ENCODE assay signal across 19 mouse cellular contexts in the genomic region with DNA sequence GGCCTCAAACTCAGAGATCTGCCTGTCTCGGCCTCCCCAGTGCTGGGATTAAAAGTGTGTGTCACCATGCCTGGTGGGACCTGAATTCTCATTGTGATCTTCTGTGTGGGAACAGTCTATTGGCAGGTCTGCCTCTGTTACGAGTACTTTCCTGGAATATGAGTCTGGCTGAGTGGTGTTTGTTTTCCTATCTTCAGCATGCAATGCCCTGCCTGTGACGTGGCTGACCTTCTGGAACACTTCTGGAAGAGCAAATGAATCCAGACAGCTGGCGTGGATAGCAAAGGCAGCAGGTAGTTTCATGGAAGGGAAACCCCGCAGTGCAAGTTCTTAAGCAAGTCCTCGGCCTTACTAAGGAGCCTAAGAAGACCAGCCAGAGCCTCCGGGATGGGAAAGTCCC. TPM values are rescaled to one million over a fixed set of nuclear protein-coding genes. Genes with fewer than 3 reads are reported as not detected.
A peak's percentile ranks its signal among the peaks of the same experiment; 100 is the strongest.
DNase-seq lines count a peak whose midpoint lies in the region; ATAC-seq and TF ChIP-seq lines count a peak whose summit lies in the region.
"Had no signal": no experiment of that assay in that cellular context is flagged by ENCODE, and none has a peak within 500 bp of the region (broad histone marks: within the 10 kb centered on the region; RNA-seq: fewer than 3 reads in every experiment).

No protein-coding gene starts in this region.

- no peaks in the 10 kb centered on the region for H3K27me3 ChIP-seq in hindbrain, postnatal 0 days (ENCODE audit: insufficient read depth, low read length)
- H3K27me3 ChIP-seq in hindbrain, embryonic 12.5 days, result peaks cover 6% of the 10 kb centered on the region; the same call in 1 of the 2 replicates
- no peaks in the 10 kb centered on the region for H3K27me3 ChIP-seq in cerebellum, adult 2 months (ENCODE audit: control insufficient read depth, insufficient read depth, low read length)
- H3K27me3 ChIP-seq: CH12.LX; hindbrain, embryonic 13.5 days; intestine, embryonic 15.5 days; lung, embryonic 15.5 days had no signal

- TF ChIP-seq POLR2A in cerebellum, adult 2 months (IDR thresholded peaks at IDR 0.05; ENCODE audit: borderline replicate concordance, insufficient read depth, low read length), result no peak

- H3K4me3 ChIP-seq in hindbrain, postnatal 0 days (ENCODE audit: low read length), result no peak overlapping the region
- no peak overlapping the region for H3K4me3 ChIP-seq in hindbrain, embryonic 12.5 days
- H3K4me3 ChIP-seq in cerebellum, adult 2 months (replicated peaks; ENCODE audit: insufficient read depth, low read depth, low read length), result no peak overlapping the region
- H3K4me3 ChIP-seq: hindbrain, embryonic 13.5 days; intestine, embryonic 15.5 days; layer of hippocampus, adult 2 months; limb, embryonic 10.5 days; lung, embryonic 15.5 days had no signal

- H3K9me3 ChIP-seq in hindbrain, postnatal 0 days (ENCODE audit: low read length), result no peaks in the 10 kb centered on the region
- no peaks in the 10 kb centered on the region for H3K9me3 ChIP-seq in hindbrain, embryonic 12.5 days (replicated peaks)
- H3K9me3 ChIP-seq: G1E; intestine, embryonic 15.5 days; limb, embryonic 10.5 days; lung, embryonic 15.5 days had no signal

- 60% methylated on average over 7 of the region's 7 CpGs for WGBS in hindbrain, postnatal 0 days
- WGBS in hindbrain, embryonic 12.5 days, result 61% methylated on average over 7 of the region's 7 CpGs
- 66% methylated on average over 7 of the region's 7 CpGs for WGBS in cerebellum, adult 2 months

- H3K4me2 ChIP-seq in hindbrain, postnatal 0 days (ENCODE audit: low read depth, low read length), result no peak overlapping the region
- H3K4me2 ChIP-seq in hindbrain, embryonic 12.5 days (replicated peaks), result no peak overlapping the region
- H3K4me2 ChIP-seq: hindbrain, embryonic 13.5 days; intestine, embryonic 15.5 days; liver, embryonic 11.5 days; lung, embryonic 15.5 days; midbrain, embryonic 11.5 days had no signal

- no peaks in the 10 kb centered on the region for H3K36me3 ChIP-seq in hindbrain, postnatal 0 days (ENCODE audit: insufficient read depth, low read length)
- no peaks in the 10 kb centered on the region for H3K36me3 ChIP-seq in hindbrain, embryonic 12.5 days
- H3K36me3 ChIP-seq: G1E; hindbrain, embryonic 13.5 days; intestine, embryonic 15.5 days; limb, embryonic 10.5 days; lung, embryonic 15.5 days had no signal

- H3K4me1 ChIP-seq in hindbrain, postnatal 0 days (ENCODE audit: insufficient read depth, low read length), result no peaks in the 10 kb centered on the region
- H3K4me1 ChIP-seq in hindbrain, embryonic 12.5 days, result peaks cover 4% of the 10 kb centered on the region; the same call in 1 of the 2 replicates
- no peaks in the 10 kb centered on the region for H3K4me1 ChIP-seq in cerebellum, adult 2 months (ENCODE audit: control insufficient read depth, insufficient read depth, low read length)
- H3K4me1 ChIP-seq: limb, embryonic 10.5 days; lung, embryonic 15.5 days had no signal

- no peak overlapping the region for H3K9ac ChIP-seq in hindbrain, postnatal 0 days (replicated peaks; ENCODE audit: low read length)
- no peak overlapping the region for H3K9ac ChIP-seq in hindbrain, embryonic 12.5 days
- H3K9ac ChIP-seq: hindbrain, embryonic 13.5 days; intestine, embryonic 15.5 days; lung, embryonic 15.5 days had no signal

- no peak for ATAC-seq in hindbrain, postnatal 0 days
- no peak for ATAC-seq in hindbrain, embryonic 12.5 days (ENCODE audit: low FRiP score)

- no peak for TF ChIP-seq CTCF in hindbrain, postnatal 0 days (IDR thresholded peaks at IDR 0.05; ENCODE audit: low read depth)
- no peak for TF ChIP-seq CTCF in cerebellum, adult 2 months (IDR thresholded peaks at IDR 0.05; ENCODE audit: borderline replicate concordance, insufficient read depth, low read depth, low read length)

- no peak overlapping the region for H3K27ac ChIP-seq in hindbrain, postnatal 0 days
- H3K27ac ChIP-seq in hindbrain, embryonic 12.5 days, result no peak overlapping the region
- no peak overlapping the region for H3K27ac ChIP-seq in cerebellum, adult 2 months (ENCODE audit: insufficient read depth, low read length)
- H3K27ac ChIP-seq: hindbrain, embryonic 13.5 days; intestine, embryonic 15.5 days; layer of hippocampus, adult 2 months; limb, embryonic 10.5 days; lung, embryonic 15.5 days; macrophage had no signal

- peak; percentile 18 for DNase-seq in cerebellum, adult 9-11 months
- DNase-seq in cerebellum, postnatal 4 days (ENCODE audit: low spot score in 2 of 2), result no peak
- DNase-seq in hindbrain, postnatal 0 days (ENCODE audit: low spot score), result peak; percentile 22
- DNase-seq in Muller cell, postnatal 12 days (ENCODE audit: inconsistent ontology term), result peak; percentile 22
- peak; percentile 16 for DNase-seq in ZHBTc4 (ENCODE audit: low read depth, low spot score)
- DNase-seq in retina, embryonic 14.5 days (ENCODE audit: low spot score), result no peak
- no peak for DNase-seq in cerebellum, adult 2 months

RNA-seq across cellular contexts. Expression of gene Npl, which starts 9.9 kb away (rescaled TPM):
- 7.3 and 9.4 TPM in 2 replicates for total RNA-seq in hindbrain, postnatal 0 days (2014; rRNA removed)
- polyA plus RNA-seq in hindbrain, postnatal 0 days (2015; fragmentation: Nextera tagmentation; extraction: Ambion mirVana), result 18.3 and 20.2 TPM in 2 replicates
- polyA plus RNA-seq in hindbrain, embryonic 12.5 days (2016; fragmentation: Nextera tagmentation; extraction: Ambion mirVana), result 14.4 and 14.7 TPM in 2 replicates
- 2.9 and 3.8 TPM in 2 replicates for polyA plus RNA-seq in cerebellum, adult 2 months (2012; rRNA removed)
- total RNA-seq: neutrophil, adult 5-6 weeks had no signal

Comparison
In these comparisons a context has a peak if more than half of its experiments do, and no peak if none do; other contexts are left out.
1. DNase-seq: peak in cerebellum, adult 9-11 months (single experiment), hindbrain, postnatal 0 days (single experiment), Muller cell, postnatal 12 days (single experiment) and ZHBTc4 (single experiment); none in cerebellum, postnatal 4 days (0 of 2), retina, embryonic 14.5 days (single experiment) and cerebellum, adult 2 months (0 of 2).